Comparison of ENCODE assay signal across 30 mouse cellular contexts in genomic region chr1:156070106-156070505, GRCm38 (mm10). TPM values are rescaled to one million over a fixed set of nuclear protein-coding genes. Genes with fewer than 3 reads are reported as not detected.
DNase-seq lines count a peak whose midpoint lies in the region; ATAC-seq lines count a peak whose summit lies in the region.
"Had no signal": no experiment of that assay in that cellular context is flagged by ENCODE, and none has a peak within 500 bp of the region (broad histone marks: within the 10 kb centered on the region; RNA-seq: fewer than 3 reads in every experiment).

No protein-coding gene starts in this region.

- no peak overlapping the region for H3K9ac ChIP-seq in heart, embryonic 13.5 days
- H3K9ac ChIP-seq in forebrain, embryonic 14.5 days (ENCODE audit: low read length): no peak overlapping the region
- H3K9ac ChIP-seq: embryonic facial prominence, embryonic 13.5 days; forebrain, embryonic 12.5 days; liver, embryonic 12.5 days; liver, postnatal 0 days; midbrain, embryonic 12.5 days had no signal

- ATAC-seq in heart, embryonic 13.5 days (ENCODE audit: extremely low read depth, insufficient number of reproducible peaks, low FRiP score, low TSS enrichment): no peak
- no peak for ATAC-seq in forebrain, embryonic 14.5 days
- ATAC-seq: activated CD4-positive, CD25-positive, alpha-beta regulatory T cell, adult 4 months; hindbrain, embryonic 16.5 days; liver, embryonic 12.5 days; liver, postnatal 0 days had no signal

- no peaks in the 10 kb centered on the region for H3K27me3 ChIP-seq in heart, embryonic 13.5 days (replicated peaks)
- H3K27me3 ChIP-seq in forebrain, embryonic 14.5 days (replicated peaks; ENCODE audit: control insufficient read depth, insufficient read depth, low read length): no peaks in the 10 kb centered on the region
- H3K27me3 ChIP-seq: embryonic facial prominence, embryonic 13.5 days; forebrain, embryonic 12.5 days; liver, embryonic 12.5 days; megakaryocyte, embryonic 14.5 days; midbrain, embryonic 12.5 days had no signal

- H3K4me2 ChIP-seq in heart, embryonic 13.5 days: no peak overlapping the region
- no peak overlapping the region for H3K4me2 ChIP-seq in forebrain, embryonic 14.5 days (ENCODE audit: low read length)
- H3K4me2 ChIP-seq: embryonic facial prominence, embryonic 13.5 days; forebrain, embryonic 12.5 days; liver, embryonic 12.5 days; midbrain, embryonic 12.5 days had no signal

- H3K27ac ChIP-seq in heart, embryonic 13.5 days (replicated peaks): peak overlapping the region; percentile 29; the same call in 1 of the 2 replicates
- H3K27ac ChIP-seq in forebrain, embryonic 14.5 days (ENCODE audit: low read depth, low read length): no peak overlapping the region
- H3K27ac ChIP-seq: embryonic facial prominence, embryonic 13.5 days; forebrain, embryonic 12.5 days; liver, embryonic 12.5 days; midbrain, embryonic 12.5 days had no signal

- no peak for DNase-seq in heart, postnatal 4 days
- peak; percentile 49 for DNase-seq in 416B (ENCODE audit: low read depth)
- DNase-seq in Muller cell, postnatal 12 days (ENCODE audit: inconsistent ontology term): peak; percentile 66
- peak; percentile 50 for DNase-seq in fibroblast of lung, adult 2 months (ENCODE audit: low read depth)
- no peak for DNase-seq in thymus, postnatal 36 days
- DNase-seq in lung, postnatal 4 days: no peak
- no peak for DNase-seq in forebrain, embryonic 14.5 days (ENCODE audit: low spot score)
- DNase-seq: adrenal gland, adult 8-10 months; cerebellum, adult 11-12 months; cerebellum, adult 9-11 months; gastrocnemius, postnatal 10 days; kidney, adult 9 months; kidney, postnatal 10 days; layer of hippocampus, postnatal 36 days; left cerebral cortex, postnatal 4 days; liver, postnatal 0 days; lung, postnatal 36 days; right cerebral cortex, postnatal 25 days; spleen, adult 18-20 months; thymus, adult 2 months; thymus, postnatal 4 days had no signal

- H3K36me3 ChIP-seq in heart, embryonic 13.5 days: peaks cover 29% of the 10 kb centered on the region
- H3K36me3 ChIP-seq in forebrain, embryonic 14.5 days (ENCODE audit: control insufficient read depth, insufficient read depth, low read length): peaks cover 13% of the 10 kb centered on the region

- H3K9me3 ChIP-seq in heart, embryonic 13.5 days: no peaks in the 10 kb centered on the region
- no peaks in the 10 kb centered on the region for H3K9me3 ChIP-seq in forebrain, embryonic 14.5 days (replicated peaks; ENCODE audit: control insufficient read depth, low read length)
- H3K9me3 ChIP-seq: embryonic facial prominence, embryonic 13.5 days; forebrain, embryonic 12.5 days; liver, embryonic 12.5 days; megakaryocyte, embryonic 14.5 days; midbrain, embryonic 12.5 days had no signal

- H3K4me1 ChIP-seq in heart, embryonic 13.5 days: peaks cover 27% of the 10 kb centered on the region
- H3K4me1 ChIP-seq in forebrain, embryonic 14.5 days (ENCODE audit: control insufficient read depth, insufficient read depth, low read length): no peaks in the 10 kb centered on the region
- H3K4me1 ChIP-seq: forebrain, embryonic 12.5 days; megakaryocyte, embryonic 14.5 days had no signal

- 39% methylated on average over 14 of the region's 14 CpGs for WGBS in heart, embryonic 13.5 days
- 92% methylated on average over 14 of the region's 14 CpGs for WGBS in forebrain, embryonic 14.5 days

- H3K4me3 ChIP-seq in heart, embryonic 13.5 days: no peak overlapping the region
- H3K4me3 ChIP-seq in forebrain, embryonic 14.5 days (ENCODE audit: low read depth, low read length): no peak overlapping the region
- H3K4me3 ChIP-seq: embryonic facial prominence, embryonic 13.5 days; erythroblast, embryonic 14.5 days; forebrain, embryonic 12.5 days; liver, embryonic 12.5 days; megakaryocyte, embryonic 14.5 days; midbrain, embryonic 12.5 days had no signal

RNA-seq across cellular contexts. Expression of gene Tor1aip1, which starts 33.8 kb away (rescaled TPM):
- 28.4 and 32.0 TPM in 2 replicates for polyA plus RNA-seq in heart, embryonic 13.5 days (2015; fragmentation: Nextera tagmentation; extraction: Ambion mirVana)
- 10 to 100 TPM; 55.1 to 56.3 TPM for total RNA-seq in heart, postnatal 4 days (2021)
- polyA plus RNA-seq in forebrain, embryonic 14.5 days (2014; fragmentation: Nextera tagmentation; extraction: Ambion mirVana): 24.3 and 29.7 TPM in 2 replicates

RNA-seq across cellular contexts. Expression of gene Tor1aip2, which starts 34.9 kb away (rescaled TPM):
- 76.6 and 81.5 TPM in 2 replicates for polyA plus RNA-seq in heart, embryonic 13.5 days (2015; fragmentation: Nextera tagmentation; extraction: Ambion mirVana)
- total RNA-seq in heart, postnatal 4 days (2021): 10 to 100 TPM; 65.9 to 66.6 TPM
- 87.9 and 92.0 TPM in 2 replicates for polyA plus RNA-seq in forebrain, embryonic 14.5 days (2014; fragmentation: Nextera tagmentation; extraction: Ambion mirVana)

Comparison
In these comparisons a context has a peak if more than half of its experiments do, and no peak if none do; other contexts are left out.
1. DNase-seq: peak in 416B (single experiment), Muller cell, postnatal 12 days (single experiment) and fibroblast of lung, adult 2 months (single experiment); none in heart, postnatal 4 days (single experiment), thymus, postnatal 36 days (0 of 2), lung, postnatal 4 days (0 of 2) and forebrain, embryonic 14.5 days (single experiment).